Mouse (Mus musculus): ENCODE results near the gene Rab1b.
A peak's percentile ranks its signal among the peaks of the same experiment; 100 is the strongest.

The Rab1b gene

DNA sequence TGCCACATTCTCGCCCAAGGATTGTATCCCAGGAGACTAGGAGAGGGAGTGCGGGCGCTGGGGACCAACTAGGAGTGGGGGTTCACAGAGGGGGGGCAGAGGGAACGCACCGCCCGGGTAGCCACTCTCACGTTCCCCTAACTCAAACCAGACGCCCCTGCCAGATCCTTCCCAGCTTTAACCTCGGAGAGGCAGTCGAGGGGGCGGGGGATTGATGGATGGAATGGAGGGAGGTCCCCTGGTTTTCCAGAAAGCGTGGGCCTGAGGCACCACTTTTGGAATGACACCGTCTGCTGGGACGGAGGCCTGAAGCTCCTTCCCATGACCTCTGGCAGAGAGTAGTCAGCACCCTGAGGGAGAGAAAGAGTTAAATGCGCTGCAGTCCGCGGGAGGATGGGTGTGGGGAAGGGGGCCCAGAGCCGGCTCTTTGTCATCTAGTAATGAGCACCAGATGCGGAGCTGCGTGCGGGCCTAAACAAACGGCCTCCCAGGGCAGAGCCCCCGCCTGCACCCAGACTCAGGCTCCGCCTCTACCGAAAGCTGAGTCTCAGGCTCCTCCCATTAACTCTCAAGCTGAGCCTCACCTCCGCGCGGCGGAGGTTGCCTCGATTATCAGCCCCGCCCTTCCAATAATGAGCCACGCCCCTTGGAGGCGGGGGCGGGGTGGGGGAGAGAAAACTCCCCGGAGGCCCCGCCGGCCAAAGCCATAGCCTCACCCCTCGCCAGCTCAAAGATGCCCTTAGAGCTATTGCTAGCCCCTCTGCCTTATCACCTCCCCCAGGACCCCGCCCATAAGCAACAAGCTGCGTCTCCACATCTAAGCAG is 35.1 kb downstream of the Rab1b start:
- DNase-seq (ENCODE audit: low spot score): peak; percentile 78

DNA sequence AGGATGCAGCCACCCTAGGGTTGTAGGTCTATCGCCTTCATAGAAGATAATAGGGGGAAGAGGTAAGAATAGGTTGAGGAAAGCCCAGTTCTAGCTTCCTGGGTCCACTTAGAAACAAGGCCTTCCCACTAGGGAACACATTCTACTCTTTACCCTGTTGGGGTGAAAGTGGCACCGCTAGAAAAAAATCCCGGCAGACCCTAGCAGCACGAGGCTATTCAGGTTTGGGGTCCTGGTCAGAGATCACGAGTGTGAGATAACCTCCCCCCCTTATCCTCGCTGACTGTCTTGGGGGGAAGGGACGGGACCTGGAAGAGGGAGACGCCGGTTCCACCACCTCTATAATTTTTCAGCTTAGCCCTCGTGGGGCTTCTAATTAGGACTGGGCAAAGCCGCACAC is 35.8 kb downstream of the Rab1b start:
- no peak for DNase-seq (ENCODE audit: low spot score)

DNA sequence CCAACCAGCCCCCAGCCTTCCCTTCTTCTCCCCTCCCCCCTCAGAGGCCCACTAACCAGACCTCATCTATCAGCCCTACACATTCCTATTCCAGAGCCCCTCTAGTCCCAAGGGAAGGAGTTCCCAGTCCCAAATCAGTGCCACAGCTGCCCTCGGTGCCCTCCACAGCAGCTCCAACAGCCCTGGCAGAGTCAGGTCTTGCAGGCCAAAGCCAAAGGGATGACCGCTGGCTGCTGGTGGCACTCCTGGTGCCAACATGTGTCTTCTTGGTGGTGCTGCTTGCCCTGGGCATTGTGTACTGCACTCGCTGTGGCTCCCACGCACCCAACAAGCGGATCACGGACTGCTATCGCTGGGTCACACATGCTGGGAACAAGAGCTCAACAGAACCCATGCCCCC is 36.9 kb downstream of the Rab1b start:
- no peak for DNase-seq (ENCODE audit: low spot score)

DNA sequence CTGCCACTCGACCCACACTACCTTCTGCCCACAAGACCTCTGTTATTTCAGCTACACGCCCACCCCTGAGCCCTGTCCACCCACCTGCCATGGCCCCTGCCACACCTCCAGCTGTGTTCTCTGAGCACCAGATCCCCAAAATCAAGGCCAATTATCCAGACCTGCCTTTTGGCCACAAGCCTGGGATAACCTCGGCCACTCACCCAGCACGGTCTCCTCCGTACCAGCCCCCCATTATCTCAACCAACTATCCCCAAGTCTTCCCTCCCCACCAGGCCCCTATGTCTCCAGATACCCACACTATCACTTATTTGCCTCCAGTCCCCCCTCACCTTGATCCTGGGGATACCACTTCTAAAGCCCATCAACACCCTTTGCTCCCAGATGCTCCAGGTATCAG is 37.4 kb downstream of the Rab1b start:
- no peak for DNase-seq (ENCODE audit: low spot score)

DNA sequence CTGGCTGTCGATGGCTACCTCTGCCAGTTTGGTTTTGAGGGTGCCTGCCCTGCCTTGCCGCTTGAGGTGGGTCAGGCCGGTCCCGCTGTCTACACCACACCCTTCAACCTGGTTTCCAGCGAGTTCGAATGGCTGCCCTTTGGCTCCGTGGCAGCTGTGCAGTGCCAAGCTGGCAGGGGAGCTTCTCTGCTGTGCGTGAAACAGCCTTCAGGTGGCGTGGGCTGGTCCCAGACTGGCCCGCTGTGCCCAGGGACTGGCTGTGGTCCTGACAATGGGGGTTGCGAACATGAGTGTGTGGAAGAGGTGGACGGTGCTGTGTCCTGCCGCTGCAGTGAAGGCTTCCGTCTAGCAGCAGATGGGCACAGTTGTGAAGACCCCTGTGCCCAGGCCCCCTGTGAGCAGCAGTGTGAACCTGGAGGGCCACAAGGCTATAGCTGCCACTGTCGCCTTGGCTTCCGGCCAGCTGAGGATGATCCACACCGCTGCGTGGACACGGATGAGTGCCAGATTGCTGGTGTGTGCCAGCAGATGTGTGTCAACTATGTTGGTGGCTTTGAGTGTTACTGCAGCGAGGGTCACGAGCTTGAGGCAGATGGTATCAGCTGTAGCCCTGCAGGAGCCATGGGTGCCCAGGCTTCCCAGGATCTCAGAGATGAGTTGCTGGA is 38.2 kb downstream of the Rab1b start:
- DNase-seq (ENCODE audit: low spot score): no peak

DNA sequence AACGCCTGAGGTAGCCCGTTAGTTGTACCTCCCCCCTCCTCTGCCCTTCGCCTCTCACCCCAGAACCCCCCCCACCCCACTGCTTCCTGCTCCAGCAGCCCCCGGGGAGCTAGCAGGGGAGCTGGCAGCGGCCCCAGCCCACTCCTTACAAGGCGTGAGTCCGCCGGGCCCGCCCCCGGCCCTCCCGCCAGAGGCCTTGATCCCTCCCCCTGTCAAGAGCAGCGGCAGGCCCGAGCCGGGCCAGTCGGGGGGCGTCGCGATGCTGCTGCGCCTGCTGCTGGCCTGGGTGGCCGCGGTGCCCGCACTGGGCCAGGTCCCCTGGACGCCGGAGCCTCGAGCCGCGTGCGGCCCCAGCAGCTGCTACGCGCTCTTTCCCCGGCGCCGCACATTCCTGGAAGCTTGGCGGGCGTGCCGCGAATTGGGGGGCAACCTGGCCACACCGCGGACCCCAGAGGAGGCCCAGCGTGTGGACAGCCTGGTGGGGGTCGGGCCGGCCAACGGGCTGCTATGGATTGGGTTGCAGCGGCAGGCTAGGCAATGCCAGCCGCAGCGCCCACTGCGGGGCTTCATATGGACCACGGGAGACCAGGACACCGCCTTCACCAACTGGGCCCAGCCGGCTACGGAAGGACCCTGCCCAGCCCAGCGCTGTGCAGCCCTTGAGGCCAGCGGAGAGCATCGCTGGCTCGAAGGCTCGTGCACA is 38.9 kb downstream of the Rab1b start, which contains the start of gene Cd248:
TSS of gene Cd248 (plus strand) at position 212 of the 703 bp plus-strand sequence.
- peak; percentile 69 for DNase-seq (ENCODE audit: low spot score)

DNA sequence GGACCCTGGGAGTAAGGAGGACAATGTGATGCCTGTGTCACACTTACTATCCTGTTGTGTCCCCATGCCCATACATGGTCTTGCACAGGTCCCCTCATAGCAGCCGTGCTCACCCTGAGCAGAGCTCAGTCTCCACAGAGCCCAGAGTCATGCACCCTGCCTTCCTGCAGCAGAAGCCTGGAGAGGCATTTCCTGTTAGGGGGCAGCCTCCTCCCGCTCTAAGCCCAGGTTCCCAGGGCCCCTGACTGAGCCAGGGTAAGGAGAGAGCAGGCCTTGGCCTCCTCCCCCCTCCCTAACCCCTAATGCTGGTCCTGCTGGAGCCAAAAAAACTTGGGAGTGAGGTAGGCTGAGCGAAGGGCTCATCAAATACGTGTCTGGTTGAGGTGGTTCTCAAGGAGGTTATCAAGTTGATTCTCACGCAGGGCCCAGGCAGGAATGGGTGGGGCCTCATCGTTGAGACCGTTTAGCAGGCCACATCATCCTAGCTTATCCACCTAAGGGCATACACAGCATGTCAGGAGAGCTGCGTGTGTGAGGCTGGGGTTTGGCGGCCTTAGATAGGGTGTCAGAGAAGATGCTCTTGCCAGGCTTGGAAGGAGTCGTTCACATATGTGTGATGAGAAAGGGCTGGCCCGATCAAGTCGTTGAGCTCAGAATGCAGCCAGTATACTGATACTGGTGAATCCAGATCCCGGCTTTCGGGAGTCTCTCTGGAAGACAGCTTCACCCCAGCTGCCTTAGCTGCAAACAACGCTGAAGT is 39.7 kb downstream of the Rab1b start:
- DNase-seq (ENCODE audit: low spot score): no peak

DNA sequence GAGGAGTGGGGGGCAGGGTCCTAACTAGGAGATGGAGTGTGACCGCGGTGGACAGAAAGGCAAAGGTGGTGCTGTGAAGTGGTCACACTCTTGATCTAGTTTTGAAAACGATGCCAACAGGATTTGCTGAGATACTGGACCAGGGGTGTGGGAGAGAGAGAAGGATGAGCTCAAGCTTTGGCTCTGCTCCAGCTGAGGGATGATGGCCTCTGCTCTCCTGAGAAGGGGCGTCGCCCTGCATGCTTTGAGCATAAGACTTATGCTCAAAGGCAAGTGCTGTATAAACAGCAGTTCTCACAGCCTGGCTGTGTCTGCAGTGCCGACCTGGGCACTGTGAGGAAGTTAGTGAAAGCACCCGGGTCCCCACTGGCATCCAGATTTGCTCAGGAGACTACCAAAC is 41.8 kb downstream of the Rab1b start:
- DNase-seq (ENCODE audit: low spot score): peak; percentile 45

DNA sequence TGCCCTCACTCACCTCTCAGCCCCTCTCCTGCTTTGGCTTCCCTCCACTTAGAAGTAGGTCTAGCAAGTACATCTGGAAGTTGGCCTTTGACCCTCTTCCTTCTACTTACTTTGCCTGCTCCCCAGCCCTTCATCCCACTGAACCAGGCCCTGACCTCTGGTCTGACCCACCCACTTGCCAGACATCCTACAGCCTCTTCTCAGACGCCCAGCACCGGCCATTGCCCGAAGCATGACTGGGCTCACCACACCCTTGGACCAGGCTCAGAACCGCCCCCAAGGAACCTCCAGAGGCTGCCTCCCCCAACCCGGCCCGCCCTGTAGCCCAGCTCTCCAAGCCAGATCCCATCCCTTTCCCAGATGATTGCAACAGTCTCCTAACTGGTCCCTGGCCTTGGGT is 44.4 kb downstream of the Rab1b start:
- no peak for DNase-seq (ENCODE audit: low spot score)

DNA sequence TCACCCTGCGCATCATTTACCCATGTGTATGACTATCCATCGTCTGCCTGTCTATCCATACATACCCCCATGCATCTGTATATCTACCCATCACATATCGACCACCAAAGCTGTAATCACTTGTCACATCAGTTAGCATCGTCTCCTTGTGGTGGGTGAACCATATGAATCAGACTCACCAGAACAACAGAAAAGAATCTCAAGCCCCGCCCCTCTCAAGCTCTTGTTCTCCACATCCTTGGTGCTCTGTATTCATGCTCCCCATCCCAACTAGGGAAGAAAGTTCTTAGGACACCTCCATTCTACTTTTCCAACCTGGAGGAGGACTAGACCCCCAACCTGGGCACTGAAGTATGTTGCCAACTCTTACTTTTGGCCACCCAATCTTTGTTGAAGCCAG is 44.8 kb downstream of the Rab1b start:
- no peak for DNase-seq (ENCODE audit: low spot score)

DNA sequence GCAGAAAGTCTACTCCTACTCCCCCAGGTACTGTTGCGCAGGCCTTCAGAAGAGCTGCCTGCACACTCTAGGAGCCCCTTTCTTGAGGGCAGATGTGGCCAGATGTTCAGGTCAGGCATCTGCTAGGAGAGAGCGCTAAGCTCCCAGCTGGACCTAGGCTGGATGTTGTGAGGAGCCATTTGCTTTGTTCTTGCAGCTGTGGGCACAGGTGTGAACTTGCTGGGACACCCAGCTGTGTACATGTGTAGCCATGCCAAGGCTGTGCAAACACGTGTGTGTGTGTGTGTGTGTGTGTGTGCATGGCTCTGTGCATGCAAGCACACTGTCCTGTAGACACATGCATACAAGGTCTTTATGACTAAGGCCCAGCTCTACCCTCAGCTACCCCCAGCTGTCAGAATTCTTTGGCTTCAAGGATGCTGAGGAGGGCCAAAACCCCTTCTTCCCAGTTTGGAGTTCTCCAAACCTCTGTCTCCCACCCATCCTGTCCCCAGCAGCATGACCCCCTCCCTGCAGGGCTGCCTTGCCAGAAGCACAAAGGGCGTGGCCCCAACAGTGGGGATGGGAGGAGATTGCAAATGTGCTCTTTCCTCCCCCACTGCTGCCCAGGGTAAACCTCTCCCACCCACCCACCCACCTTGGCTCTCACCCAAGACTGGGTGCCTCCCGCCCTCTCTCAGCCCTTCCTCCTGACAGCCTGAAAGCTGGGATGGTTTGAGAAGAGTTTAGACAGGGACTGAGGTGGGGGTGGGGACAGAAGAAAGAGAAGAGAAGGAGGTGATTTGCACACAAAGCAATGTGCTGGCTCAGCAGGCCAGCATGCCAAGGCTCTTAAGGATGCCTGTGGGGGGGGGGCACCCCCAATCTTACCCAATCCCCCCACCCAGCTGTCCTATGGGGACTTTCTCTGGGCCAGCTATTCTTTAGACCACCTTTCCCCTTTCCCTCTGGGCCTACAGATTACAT is 46.2 kb downstream of the Rab1b start:
- no peak for DNase-seq (ENCODE audit: low spot score)

DNA sequence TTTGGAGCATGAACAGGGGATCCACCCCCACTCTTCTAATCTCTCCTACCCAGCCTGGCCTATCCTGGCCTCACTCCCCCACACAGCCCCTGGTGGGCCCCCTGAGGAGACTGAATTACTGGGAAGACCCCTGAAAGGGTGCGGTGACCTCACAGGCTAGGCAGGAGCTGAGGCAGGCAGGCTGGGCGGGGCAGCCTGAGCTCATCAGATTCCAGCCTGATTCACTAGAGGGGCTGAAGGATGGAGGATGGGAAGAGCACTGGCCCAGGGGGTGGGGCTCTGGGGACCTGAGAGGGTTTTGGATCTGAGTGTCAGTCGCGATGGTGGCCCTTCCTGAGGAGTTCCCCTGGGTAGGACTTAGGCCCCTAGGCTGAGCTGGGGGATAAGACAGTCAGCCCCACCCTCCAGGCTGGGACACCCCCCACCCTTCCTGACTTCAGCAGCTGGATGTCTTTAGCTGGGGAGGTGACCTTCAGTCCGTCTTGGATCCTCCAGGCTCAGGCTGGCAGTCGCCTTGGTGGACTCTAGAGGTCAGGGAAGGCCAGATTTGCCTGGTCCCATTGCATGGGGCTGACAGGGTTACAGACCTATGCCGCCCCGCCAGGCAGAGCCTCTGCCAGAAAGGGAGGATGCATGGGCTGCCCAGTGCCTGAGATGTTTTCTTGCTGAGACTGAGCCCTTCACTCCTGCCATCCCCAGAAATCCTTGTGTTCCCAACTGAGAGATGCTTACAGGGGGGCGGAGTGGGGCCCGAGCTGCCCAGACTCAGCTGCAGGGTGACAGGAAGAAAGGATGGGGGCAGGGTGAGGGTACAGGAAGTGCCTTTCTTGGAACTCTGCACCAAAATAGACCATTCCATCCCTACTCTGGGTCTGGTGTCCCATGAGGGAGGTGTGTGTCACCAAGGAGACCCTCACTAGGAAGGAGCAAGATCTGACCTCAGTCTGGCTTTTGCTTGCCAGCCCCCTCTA is 47.8 kb downstream of the Rab1b start:
- no peak for DNase-seq (ENCODE audit: low spot score)

DNA sequence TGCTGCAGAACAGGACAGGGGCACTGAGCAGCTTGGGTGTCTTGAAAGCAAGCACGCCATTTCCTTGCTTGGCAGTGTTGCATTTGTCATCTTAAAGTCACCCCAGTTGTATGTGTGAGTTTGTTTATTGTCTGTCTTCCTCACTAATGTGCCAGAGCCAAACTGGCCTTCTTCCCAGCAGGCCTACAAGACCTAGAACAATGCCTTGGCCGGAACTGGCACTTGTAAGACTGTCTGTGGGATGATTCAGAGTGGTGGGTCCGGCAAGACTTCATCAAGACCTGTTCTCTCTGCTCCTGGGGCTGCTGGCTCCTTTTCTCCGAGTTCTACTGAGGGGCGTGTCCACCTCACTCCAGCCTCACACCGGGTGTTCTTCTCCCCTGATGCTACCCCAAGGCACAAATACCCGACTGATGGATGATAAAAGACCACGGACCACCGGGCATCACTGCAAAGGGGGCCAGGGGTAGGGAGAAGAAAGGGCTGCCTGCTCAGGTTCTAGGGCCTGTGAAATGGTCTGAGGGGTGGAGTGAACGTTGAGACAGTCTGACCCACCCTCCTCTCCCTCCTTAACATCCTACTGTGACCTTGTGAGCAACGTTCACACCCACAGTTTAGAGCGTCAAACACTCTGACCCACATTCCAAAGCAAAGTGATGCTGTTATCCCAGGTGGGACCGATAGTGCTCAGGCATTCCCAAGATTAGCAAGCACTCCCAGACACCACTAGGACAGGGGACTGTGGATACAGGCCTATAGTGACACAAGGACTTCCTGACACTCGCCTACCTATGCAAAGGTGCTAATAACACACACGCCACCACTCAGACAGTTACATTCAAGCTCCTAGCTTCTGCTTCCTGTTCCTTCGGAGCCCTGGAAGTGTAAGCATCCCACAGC is 48.7 kb downstream of the Rab1b start:
- no peak for DNase-seq (ENCODE audit: low spot score)

DNA sequence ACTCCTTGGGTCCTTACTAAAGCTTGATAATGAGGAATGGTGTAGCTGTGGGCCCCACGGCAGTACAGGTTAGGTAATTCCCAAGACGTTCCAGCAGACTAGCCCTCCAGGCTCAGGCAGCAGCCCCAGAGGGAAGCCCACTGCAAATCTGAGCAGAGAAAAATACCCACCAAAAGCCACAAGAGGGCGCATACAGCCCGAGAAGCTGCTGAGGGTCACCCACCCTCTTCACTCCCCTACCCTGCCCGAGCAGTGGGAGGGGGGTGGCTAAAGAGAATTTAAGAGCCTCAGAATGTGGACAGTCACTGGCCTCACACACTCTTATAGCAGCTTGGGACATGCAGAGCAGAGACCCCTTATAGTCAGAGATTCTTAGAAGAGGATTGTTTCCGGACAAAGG is 50.6 kb downstream of the Rab1b start:
- no peak for DNase-seq (ENCODE audit: low spot score)

DNA sequence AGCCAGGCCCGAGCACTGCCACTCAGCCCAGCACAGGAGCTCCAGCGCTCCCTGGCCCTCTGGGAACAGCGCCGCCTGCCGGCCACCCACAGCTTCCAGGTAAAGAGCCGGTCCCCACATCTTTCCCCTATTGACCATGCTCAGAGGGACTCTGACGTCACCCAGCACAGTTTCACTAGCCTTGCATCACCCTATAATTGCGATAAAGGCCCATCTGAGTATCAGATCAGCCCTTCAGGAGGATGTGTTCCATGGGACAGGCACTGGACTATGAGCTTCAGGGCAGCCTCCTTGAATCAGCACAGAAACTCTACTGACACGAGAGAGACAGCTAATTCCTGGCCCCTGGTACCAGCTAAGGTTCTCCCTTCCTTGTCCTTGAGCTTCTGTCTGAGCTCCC is 53.0 kb downstream of the Rab1b start:
- DNase-seq (ENCODE audit: low spot score): no peak

DNA sequence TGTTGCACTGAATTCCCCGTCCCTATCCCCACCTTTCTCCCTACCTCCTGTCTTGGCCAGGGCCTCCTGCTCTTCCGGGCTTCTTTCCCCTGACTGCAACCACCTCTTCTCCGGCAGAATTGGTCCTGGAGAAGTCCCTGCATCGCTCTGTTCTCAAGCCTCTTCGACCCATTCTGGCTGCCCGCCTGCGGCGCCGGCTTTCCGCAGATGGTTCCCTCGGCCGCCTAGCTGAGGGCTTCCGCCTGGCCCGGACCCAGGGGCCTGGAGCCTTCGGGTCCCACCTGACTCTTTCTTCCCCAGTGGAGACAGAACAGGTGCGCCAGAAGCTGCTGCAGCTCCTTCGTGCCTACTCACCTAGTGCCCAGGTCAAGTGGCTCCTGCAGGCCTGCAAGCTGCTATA is 54.0 kb downstream of the Rab1b start:
- no peak for DNase-seq (ENCODE audit: low spot score)

DNA sequence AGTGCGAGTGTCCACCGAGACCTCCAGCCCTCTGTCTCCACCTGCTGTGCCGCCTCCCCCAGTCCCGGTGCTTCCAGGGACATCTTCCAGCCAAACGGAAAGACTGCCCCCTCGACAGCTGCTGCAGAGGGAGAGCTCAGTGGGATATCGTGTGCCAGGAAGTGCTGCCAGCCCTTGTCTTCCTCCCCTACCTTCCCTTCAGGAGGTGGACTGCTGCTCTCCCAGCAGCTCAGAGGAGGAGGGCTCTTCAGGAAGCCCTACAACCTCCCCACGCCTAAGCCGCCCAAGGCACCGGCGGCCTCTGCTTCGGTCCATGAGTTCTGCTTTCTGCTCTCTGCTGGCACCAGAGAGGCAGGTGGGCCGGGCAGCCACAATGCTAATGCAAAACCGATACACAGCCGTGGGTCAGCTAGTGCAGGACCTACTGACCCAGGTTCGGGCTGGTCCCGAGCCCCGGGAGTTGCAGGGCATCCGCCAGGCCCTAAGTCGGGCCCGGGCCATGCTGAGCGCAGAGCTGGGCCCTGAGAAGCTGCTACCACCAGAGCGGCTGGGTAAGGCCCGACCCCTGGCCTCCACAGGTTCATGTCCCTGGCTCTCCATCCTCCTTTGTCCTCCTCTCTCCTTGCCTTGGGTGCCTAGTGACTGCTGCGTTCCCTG is 54.6 kb downstream of the Rab1b start:
- DNase-seq (ENCODE audit: low spot score): no peak

DNA sequence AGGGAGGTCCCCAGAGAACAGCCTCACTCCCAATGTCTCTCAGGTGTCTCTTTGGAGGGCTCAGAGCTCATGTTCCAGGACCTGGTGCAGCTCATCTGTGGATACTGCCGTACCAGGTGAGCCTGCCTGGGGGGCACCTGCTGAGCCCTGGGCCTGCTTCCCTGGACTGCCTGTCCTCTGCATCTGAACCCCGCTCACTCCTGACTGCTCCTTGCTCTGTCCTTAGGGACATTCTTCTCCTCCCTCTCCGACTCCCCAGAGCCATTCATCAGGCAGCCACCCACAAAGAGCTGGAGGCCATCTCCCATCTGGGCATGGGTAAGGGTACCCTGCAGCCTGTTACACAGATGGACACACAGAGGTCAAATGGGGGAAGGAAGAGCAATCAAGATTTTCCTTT is 55.4 kb downstream of the Rab1b start:
- no peak for DNase-seq (ENCODE audit: low spot score)

Measured in ovary, postnatal 14 days (tissue).